ENCODE assay signal across 8 mouse cellular contexts in genomic region chr4:133632483-133633327, GRCm38 (mm10). TPM values are rescaled to one million over a fixed set of nuclear protein-coding genes. Genes with fewer than 3 reads are reported as not detected.
DNase-seq lines count a peak whose midpoint lies in the region; ATAC-seq and TF ChIP-seq lines count a peak whose summit lies in the region.

No protein-coding gene starts in this region.

- TF ChIP-seq POLR2A in liver, adult 2 months (IDR thresholded peaks at IDR 0.05; ENCODE audit: extremely low read depth, insufficient read depth, low read length) = no peak
- TF ChIP-seq POLR2A in cortical plate, adult 2 months (IDR thresholded peaks at IDR 0.05; ENCODE audit: extremely low read depth, insufficient read depth, low read length) = no peak
- TF ChIP-seq POLR2A in small intestine, adult 2 months (IDR thresholded peaks at IDR 0.05; ENCODE audit: low read depth, low read length) = no peak

- H3K4me1 ChIP-seq in liver, adult 2 months (ENCODE audit: control insufficient read depth, insufficient read depth, low read length) = peaks cover 22% of the 10 kb centered on the region
- peaks cover 7% of the 10 kb centered on the region for H3K4me1 ChIP-seq in cortical plate, adult 2 months (ENCODE audit: control insufficient read depth, insufficient read depth, low read length)
- H3K4me1 ChIP-seq in liver, embryonic 12.5 days = peaks cover 46% of the 10 kb centered on the region
- H3K4me1 ChIP-seq in small intestine, adult 2 months (ENCODE audit: control insufficient read depth, insufficient read depth, insufficient read length, low read length) = peaks cover 17% of the 10 kb centered on the region

- peak overlapping the region; percentile 97 for H3K4me2 ChIP-seq in liver, embryonic 12.5 days

- H3K79me2 ChIP-seq in liver, adult 2 months (ENCODE audit: control insufficient read depth, insufficient read depth, low read length) = peaks cover 15% of the 10 kb centered on the region

- peak; percentile 69 for ATAC-seq in liver, embryonic 12.5 days

- peak; percentile 16 for DNase-seq in liver, adult 2 months (ENCODE audit: extremely low read depth, low read depth, low spot score)
- DNase-seq in liver (no peak), MN1 (ENCODE audit: low spot score) (peak; percentile 72)
- DNase-seq in heart, postnatal 4 days = peak; percentile 43
- DNase-seq in left cerebral cortex, adult 8-10 months (ENCODE audit: low spot score in 2 of 2) = no peak

- WGBS in liver, adult 2 months = 7% methylated on average over 63 of the region's 69 CpGs
- 5% methylated on average over 45 of the region's 69 CpGs for WGBS in liver, embryonic 12.5 days (ENCODE audit: insufficient replicate concordance)
- 6% methylated on average over 61 of the region's 69 CpGs for WGBS in small intestine, adult 2 months

- peak overlapping the region; percentile 72 for H3K4me3 ChIP-seq in liver, adult 2 months (ENCODE audit: insufficient read depth, low read depth, low read length)
- peak overlapping the region; percentile 60 for H3K4me3 ChIP-seq in cortical plate, adult 2 months (ENCODE audit: insufficient read depth, low read length)
- H3K4me3 ChIP-seq in liver, embryonic 12.5 days = peak overlapping the region; percentile 74
- H3K4me3 ChIP-seq in small intestine, adult 2 months (ENCODE audit: low read depth, low read length) = peak overlapping the region; percentile 77

- peak overlapping the region; percentile 80 for H3K9ac ChIP-seq in liver, adult 2 months (ENCODE audit: low read depth, low read length)
- peak overlapping the region; percentile 78 for H3K9ac ChIP-seq in liver, embryonic 12.5 days

- no peaks in the 10 kb centered on the region for H3K36me3 ChIP-seq in liver, adult 2 months (ENCODE audit: control insufficient read depth, insufficient read depth, low read length)
- H3K36me3 ChIP-seq in liver, embryonic 12.5 days = no peaks in the 10 kb centered on the region
- H3K36me3 ChIP-seq in small intestine, adult 2 months (ENCODE audit: control insufficient read depth, insufficient read depth, low read length) = no peaks in the 10 kb centered on the region

- H3K27me3 ChIP-seq in liver, adult 2 months (ENCODE audit: control insufficient read depth, insufficient read depth, low read length) = no peaks in the 10 kb centered on the region
- H3K27me3 ChIP-seq in liver, embryonic 12.5 days (replicated peaks) = no peaks in the 10 kb centered on the region
- no peaks in the 10 kb centered on the region for H3K27me3 ChIP-seq in small intestine, adult 2 months (ENCODE audit: control insufficient read depth, insufficient read depth, low read length)

- no peak for TF ChIP-seq CTCF in liver, adult 2 months (IDR thresholded peaks at IDR 0.05; ENCODE audit: low read depth, low read length)
- TF ChIP-seq CTCF in cortical plate, adult 2 months (IDR thresholded peaks at IDR 0.05; ENCODE audit: extremely low read depth, insufficient read depth, low read length) = no peak
- peak; percentile 16; the same call in 1 of the 2 replicates for TF ChIP-seq CTCF in small intestine, adult 2 months (IDR thresholded peaks at IDR 0.05; ENCODE audit: extremely low read depth, insufficient read length, insufficient replicate concordance, low read depth, low read length)

- H3K9me3 ChIP-seq in liver, embryonic 12.5 days (replicated peaks) = no peaks in the 10 kb centered on the region

- peak overlapping the region; percentile 27 for H3K27ac ChIP-seq in liver, adult 2 months (replicated peaks; ENCODE audit: insufficient read depth, low read depth, low read length)
- H3K27ac ChIP-seq in cortical plate, adult 2 months (ENCODE audit: insufficient read depth, low read length) = no peak overlapping the region
- H3K27ac ChIP-seq in liver, embryonic 12.5 days = peak overlapping the region; percentile 72
- H3K27ac ChIP-seq in small intestine, adult 2 months (ENCODE audit: insufficient read depth, low read depth, low read length) = peak overlapping the region; percentile 31

RNA-seq across cellular contexts. Expression of gene Zdhhc18, which starts 17.2 kb away (rescaled TPM):
- total RNA-seq in liver, adult 2 months (2014; rRNA removed) = 8.9 and 15.5 TPM in 2 replicates
- polyA plus RNA-seq in liver, adult 2 months (2012; rRNA removed) = 18.5 and 21.3 TPM in 2 replicates
- 36.8 and 38.4 TPM in 2 replicates for polyA plus RNA-seq in cortical plate, adult 2 months (2012; rRNA removed)
- total RNA-seq in heart, postnatal 4 days (2021) = 10 to 100 TPM; 21.4 to 22.1 TPM
- polyA plus RNA-seq in liver, embryonic 12.5 days (2016; fragmentation: Nextera tagmentation; extraction: Ambion mirVana) = 4.6 and 5.5 TPM in 2 replicates
- 18.7 and 36.7 TPM in 2 replicates for polyA plus RNA-seq in small intestine, adult 2 months (2012; rRNA removed)
- 10 to 100 TPM; 33.8 to 57.7 (median 44.6) TPM for total RNA-seq in left cerebral cortex, adult 8-10 months (2022)

RNA-seq across cellular contexts. Expression of gene Sfn, which starts 30.7 kb away (rescaled TPM):
- 0.55 and 0.81 TPM in 2 replicates for total RNA-seq in liver, adult 2 months (2014; rRNA removed)
- 0.54 and 0.77 TPM in 2 replicates for polyA plus RNA-seq in liver, adult 2 months (2012; rRNA removed)
- polyA plus RNA-seq in cortical plate, adult 2 months (2012; rRNA removed) = 2.1 and 2.6 TPM in 2 replicates
- 1 to 10 TPM; 1.3 to 1.4 TPM for total RNA-seq in heart, postnatal 4 days (2021)
- polyA plus RNA-seq in liver, embryonic 12.5 days (2016; fragmentation: Nextera tagmentation; extraction: Ambion mirVana) = 0.21 and 0.81 TPM in 2 replicates
- 175 and 423 TPM in 2 replicates for polyA plus RNA-seq in small intestine, adult 2 months (2012; rRNA removed)
- total RNA-seq in left cerebral cortex, adult 8-10 months (2022) = 1 to 10 TPM; 1.6 to 2.2 (median 1.8) TPM

RNA-seq across cellular contexts. Expression of gene Pigv, which starts 39.7 kb away (rescaled TPM):
- 5.9 and 6.4 TPM in 2 replicates for total RNA-seq in liver, adult 2 months (2014; rRNA removed)
- 5.9 and 7.5 TPM in 2 replicates for polyA plus RNA-seq in liver, adult 2 months (2012; rRNA removed)
- 6.6 and 7.4 TPM in 2 replicates for polyA plus RNA-seq in cortical plate, adult 2 months (2012; rRNA removed)
- 10 to 100 TPM in 1 of 2 experiments, 1 to 10 TPM in 1; 9.8 to 12.0 TPM for total RNA-seq in heart, postnatal 4 days (2021)
- 7.0 and 10.0 TPM in 2 replicates for polyA plus RNA-seq in liver, embryonic 12.5 days (2016; fragmentation: Nextera tagmentation; extraction: Ambion mirVana)
- 6.0 and 8.9 TPM in 2 replicates for polyA plus RNA-seq in small intestine, adult 2 months (2012; rRNA removed)
- 10 to 100 TPM in 2 of 4 experiments, 1 to 10 TPM in 2; 8.4 to 10.9 (median 9.9) TPM for total RNA-seq in left cerebral cortex, adult 8-10 months (2022)

RNA-seq across cellular contexts. Expression of gene Gpn2, which starts 48.5 kb away (rescaled TPM):
- total RNA-seq in liver, adult 2 months (2014; rRNA removed) = 8.9 and 10.1 TPM in 2 replicates
- 35.0 and 38.2 TPM in 2 replicates for polyA plus RNA-seq in liver, adult 2 months (2012; rRNA removed)
- polyA plus RNA-seq in cortical plate, adult 2 months (2012; rRNA removed) = 19.4 and 22.2 TPM in 2 replicates
- 10 to 100 TPM; 11.0 to 11.1 TPM for total RNA-seq in heart, postnatal 4 days (2021)
- 15.2 and 16.2 TPM in 2 replicates for polyA plus RNA-seq in liver, embryonic 12.5 days (2016; fragmentation: Nextera tagmentation; extraction: Ambion mirVana)
- polyA plus RNA-seq in small intestine, adult 2 months (2012; rRNA removed) = 40.7 and 77.8 TPM in 2 replicates
- total RNA-seq in left cerebral cortex, adult 8-10 months (2022) = 10 to 100 TPM; 10.4 to 12.4 (median 11.3) TPM

RNA-seq across cellular contexts. Expression of gene Gpatch3, which starts 58.2 kb away (rescaled TPM):
- total RNA-seq in liver, adult 2 months (2014; rRNA removed) = 3.8 and 4.3 TPM in 2 replicates
- 3.8 and 4.2 TPM in 2 replicates for polyA plus RNA-seq in liver, adult 2 months (2012; rRNA removed)
- 6.3 and 7.6 TPM in 2 replicates for polyA plus RNA-seq in cortical plate, adult 2 months (2012; rRNA removed)
- total RNA-seq in heart, postnatal 4 days (2021) = 1 to 10 TPM; 5.2 to 6.0 TPM
- polyA plus RNA-seq in liver, embryonic 12.5 days (2016; fragmentation: Nextera tagmentation; extraction: Ambion mirVana) = 7.8 and 8.9 TPM in 2 replicates
- polyA plus RNA-seq in small intestine, adult 2 months (2012; rRNA removed) = 4.1 and 7.3 TPM in 2 replicates
- total RNA-seq in left cerebral cortex, adult 8-10 months (2022) = 1 to 10 TPM; 6.8 to 8.9 (median 7.4) TPM

Comparison
In these comparisons a context has a peak if more than half of its experiments do, and no peak if none do; other contexts are left out.
1. DNase-seq: peak in liver, adult 2 months (single experiment), MN1 (single experiment) and heart, postnatal 4 days (single experiment); none in liver (single experiment) and left cerebral cortex, adult 8-10 months (0 of 2).
2. RNA of gene Sfn, which starts 30.7 kb away (polyA plus RNA-seq): 175 to 423 TPM in small intestine, adult 2 months; 2.1 to 2.6 TPM in cortical plate, adult 2 months, 0.54 to 0.77 TPM in liver, adult 2 months and 0.21 to 0.81 TPM in liver, embryonic 12.5 days; every median in the first group is over 10 times any median in the second.
3. Peak in every context shown above with its lines, with median percentiles within 50 percentile points of each other: H3K4me3 ChIP-seq.